Mouse (Mus musculus) limb, embryonic 14.5 days (tissue): ENCODE measurements around the gene Gsk3a. TPM values are rescaled to one million over a fixed set of nuclear protein-coding genes. Genes with fewer than 3 reads are reported as not detected.

Experiments
- ATAC-seq: fragments of 200-750 bp; cut with Nextera tagmentation; 2 replicates; pipeline ENCODE4 v1.8.0; 2017; ENCODE audit warnings: low read depth, moderate number of reproducible peaks, moderate TSS enrichment; ENCODE audit not compliant: low FRiP score
- DNase-seq: peaks from one replicate; pipeline ENCODE4 v3.0.0-alpha.2; 2015; ENCODE audit warnings: low spot score
- H3K27ac ChIP-seq: fragments of 300-500 bp; sonication (generic); replicated peaks from 2 replicates; pipeline ENCODE4 v1.5.1; 2014; ENCODE audit warnings: low read depth, mild to moderate bottlenecking, low read length, moderate library complexity, mixed read lengths
- H3K27me3 ChIP-seq: fragments of 300-500 bp; sonication (generic); 2 replicates; pipeline ENCODE4 v1.6.1; 2014; ENCODE audit warnings: low read length, mixed read lengths; ENCODE audit not compliant: control insufficient read depth, insufficient read depth
- H3K36me3 ChIP-seq: fragments of 300-500 bp; sonication (generic); 2 replicates; pipeline ENCODE4 v1.6.1; 2014; ENCODE audit warnings: mild to moderate bottlenecking, low read length, moderate library complexity, mixed read lengths; ENCODE audit not compliant: control insufficient read depth, insufficient read depth
- H3K4me1 ChIP-seq: fragments of 300-500 bp; sonication (generic); 2 replicates; pipeline ENCODE4 v1.6.1; 2014; ENCODE audit warnings: antibody characterized with exemption, low read length, mixed read lengths; ENCODE audit not compliant: control insufficient read depth, insufficient read depth
- H3K4me2 ChIP-seq: fragments of 300-500 bp; sonication (generic); replicated peaks from 2 replicates; pipeline ENCODE4 v1.6.1; 2014; ENCODE audit warnings: low read depth, mild to moderate bottlenecking, low read length, moderate library complexity; ENCODE audit not compliant: severe bottlenecking
- H3K4me3 ChIP-seq: fragments of 300-500 bp; sonication (generic); replicated peaks from 2 replicates; pipeline ENCODE4 v1.5.1; 2014; ENCODE audit warnings: low read length
- H3K9ac ChIP-seq: fragments of 300-500 bp; sonication (generic); 2 replicates; pipeline ENCODE4 v1.6.1; 2014; ENCODE audit warnings: mild to moderate bottlenecking, low read depth, low read length, moderate library complexity; ENCODE audit not compliant: severe bottlenecking
- H3K9me3 ChIP-seq: fragments of 300-500 bp; sonication (generic); 2 replicates; pipeline ENCODE4 v1.6.1; 2016; ENCODE audit warnings: low read length; ENCODE audit not compliant: control insufficient read depth
- POLR2A ChIP-seq: fragments of 200-500 bp; IDR thresholded peaks from 2 replicates; pipeline ENCODE4 v1.8.0; 2012; ENCODE audit warnings: inconsistent platforms, mild to moderate bottlenecking, moderate library complexity, borderline replicate concordance; ENCODE audit not compliant: insufficient read depth, insufficient read length; ENCODE audit errors: extremely low read depth
- WGBS: fragments of 180-500 bp; shearing (Covaris S2); extraction: QIAGEN DNeasy Blood & Tissue Kit; methylation state at CpG from one replicate; pipeline ENCODE4 v1.1.7; 2014; 5-methylcytosine and 5-hydroxymethylcytosine counted together
- polyA plus RNA-seq, 2 experiments: library from polyadenylated mRNA; depleted of rRNA in 1 of 2; stranded (reverse) in 1 of 2; unstranded in 1 of 2; fragments of >200 nt; fragmentation: Nextera tagmentation in 1 of 2; extraction: Ambion mirVana in 1 of 2; gene quantifications; 2 replicates each; pipeline versions ENCODE4 v1.2.1 to v1.2.3; 2012 to 2014

Gene Gsk3a
- polyA plus RNA-seq (2012; rRNA removed) (155 and 204 TPM in 2 replicates), polyA plus RNA-seq (2014; fragmentation: Nextera tagmentation; extraction: Ambion mirVana) (16.3 and 18.8 TPM in 2 replicates)

GRCm38 (mm10) chr7:25237249-25238014 lies at the start of gene Gsk3a:
Gsk3a (minus strand) TSS chr7:25237851.
- peaks cover 10% of the 10 kb centered on the region; the same call in 1 of the 2 replicates for H3K4me1 ChIP-seq
- TF ChIP-seq POLR2A = no peak
- peak within 1 kb of the TSS; percentile 94 for H3K4me3 ChIP-seq
- H3K9ac ChIP-seq = peak within 1 kb of the TSS; percentile 99
- H3K4me2 ChIP-seq = peak within 1 kb of the TSS; percentile 61
- H3K9me3 ChIP-seq = no peaks in the 10 kb centered on the region
- peaks cover 32% of the 10 kb centered on the region for H3K36me3 ChIP-seq
- H3K27me3 ChIP-seq = no peaks in the 10 kb centered on the region
- WGBS = 0% methylated on average over 44 of the region's 76 CpGs
- peak; percentile 90 for ATAC-seq
- H3K27ac ChIP-seq = peak within 1 kb of the TSS; percentile 74
- peak; percentile 96 for DNase-seq

GRCm38 (mm10) chr7:25286989-25287388 lies 49.3 kb upstream of the Gsk3a start:
- H3K4me3 ChIP-seq = no peak overlapping the region

GRCm38 (mm10) chr7:25285511-25286238 lies 48.0 kb upstream of the Gsk3a start:
- ATAC-seq (no peak), DNase-seq (no peak)
- Histone ChIP-seq H3K27ac (no peak overlapping the region), H3K36me3 (peaks cover 64% of the 10 kb centered on the region), H3K27me3 (no peaks in the 10 kb centered on the region), H3K4me2 (no peak overlapping the region), H3K4me3 (no peak overlapping the region), H3K9me3 (no peaks in the 10 kb centered on the region), H3K9ac (no peak overlapping the region), H3K4me1 (peaks cover 21% of the 10 kb centered on the region)
- 89% methylated on average over 20 of the region's 20 CpGs for WGBS
- TF ChIP-seq POLR2A = no peak

More at GRCm38 (mm10) chr7:25286989-25287388, 49.3 kb upstream of the Gsk3a start:
- no peak for TF ChIP-seq POLR2A
- no peak overlapping the region for H3K27ac ChIP-seq
- peaks cover 77% of the 10 kb centered on the region for H3K36me3 ChIP-seq
- peaks cover 11% of the 10 kb centered on the region for H3K4me1 ChIP-seq
- no peaks in the 10 kb centered on the region for H3K9me3 ChIP-seq
- H3K4me2 ChIP-seq = no peak overlapping the region
- DNase-seq (no peak), ATAC-seq (no peak)
- H3K9ac ChIP-seq = no peak overlapping the region
- 82% methylated on average over 8 of the region's 8 CpGs for WGBS
- H3K27me3 ChIP-seq = no peaks in the 10 kb centered on the region

- no peak overlapping the region for H3K27ac ChIP-seq
- H3K9ac ChIP-seq = no peak overlapping the region
- 75% methylated on average over 5 of the region's 5 CpGs for WGBS
- peaks cover 24% of the 10 kb centered on the region for H3K4me1 ChIP-seq
- DNase-seq (no peak), ATAC-seq (no peak)
- no peak for TF ChIP-seq POLR2A
- peak overlapping the region; percentile 97; the same call in 1 of the 2 replicates for H3K4me2 ChIP-seq
- no peaks in the 10 kb centered on the region for H3K9me3 ChIP-seq
- 0 out of 2 replicates have a peak overlapping the region, but pooled peaks have one; percentile 85 for H3K4me3 ChIP-seq
- no peaks in the 10 kb centered on the region for H3K27me3 ChIP-seq
- H3K36me3 ChIP-seq = peaks cover 55% of the 10 kb centered on the region
Observed at GRCm38 (mm10) chr7:25284766-25285165, 47.1 kb upstream of the Gsk3a start.

- WGBS = 66% methylated on average over 2 of the region's 2 CpGs
- peak overlapping the region; percentile 97 for H3K4me2 ChIP-seq
- no peak for DNase-seq
- H3K36me3 ChIP-seq = peaks cover 49% of the 10 kb centered on the region
- peak overlapping the region; percentile 78 for H3K9ac ChIP-seq
- no peak for TF ChIP-seq POLR2A
- peaks cover 27% of the 10 kb centered on the region for H3K4me1 ChIP-seq
- no peak overlapping the region; the same call in 1 of the 2 replicates for H3K27ac ChIP-seq
- no peaks in the 10 kb centered on the region for H3K9me3 ChIP-seq
- no peaks in the 10 kb centered on the region for H3K27me3 ChIP-seq
- H3K4me3 ChIP-seq = peak overlapping the region; percentile 85
- ATAC-seq = no peak
Observed at GRCm38 (mm10) chr7:25284171-25284570, 46.5 kb upstream of the Gsk3a start.
